Mouse (Mus musculus) MEL (cell line): ENCODE measurements around the gene Trappc6a.

Experiments
- CTCF ChIP-seq, 3 experiments: IDR thresholded peaks in 2 of 3; conservative IDR thresholded peaks in 1 of 3; 2 replicates each; pipeline ENCODE4 v1.5.1; 2011 to 2012; ENCODE audit warnings: low read length in 3 of 3, low read depth in 2 of 3, mild to moderate bottlenecking in 2 of 3, improper control_type of control experiment in 1 of 3, inconsistent platforms in 1 of 3, mixed read lengths in 1 of 3, moderate library complexity in 1 of 3; ENCODE audit not compliant: control insufficient read depth in 1 of 3, insufficient read depth in 1 of 3, poor library complexity in 1 of 3, severe bottlenecking in 1 of 3
- GABPA ChIP-seq: IDR thresholded peaks from 2 replicates; pipeline ENCODE4 v1.6.1; 2012; ENCODE audit warnings: low read depth, mild to moderate bottlenecking, inconsistent platforms, low read length, improper control_type of control experiment, moderate library complexity
- KAT2A ChIP-seq: conservative IDR thresholded peaks from 2 replicates; pipeline ENCODE4 v1.6.1; 2012; ENCODE audit warnings: low read depth, low read length, improper control_type of control experiment, inconsistent platforms
- MAX ChIP-seq: IDR thresholded peaks from 2 replicates; pipeline ENCODE4 v1.6.1; 2011; ENCODE audit warnings: low read length, improper control_type of control experiment
- MEF2A ChIP-seq: IDR thresholded peaks from 2 replicates; pipeline ENCODE4 v1.6.1; 2014; ENCODE audit warnings: low read depth, mild to moderate bottlenecking, inconsistent platforms, low read length, improper control_type of control experiment; ENCODE audit not compliant: poor library complexity, insufficient replicate concordance, severe bottlenecking; ENCODE audit errors: extremely low read depth
- POLR2AphosphoS2 ChIP-seq: IDR thresholded peaks from 2 replicates; pipeline ENCODE4 v1.6.1; 2011; ENCODE audit warnings: low read length, improper control_type of control experiment
- RCOR1 ChIP-seq: IDR thresholded peaks from 2 replicates; pipeline ENCODE4 v1.6.1; 2012; ENCODE audit warnings: low read depth, mild to moderate bottlenecking, inconsistent platforms, low read length, improper control_type of control experiment
- TBP ChIP-seq: IDR thresholded peaks from 2 replicates; pipeline ENCODE4 v1.8.0; 2011; ENCODE audit warnings: low read depth, low read length, improper control_type of control experiment
- TCF12 ChIP-seq: IDR thresholded peaks from 2 replicates; pipeline ENCODE4 v1.6.1; 2014; ENCODE audit warnings: low read depth, mild to moderate bottlenecking, inconsistent platforms, low read length, improper control_type of control experiment, moderate library complexity
- UBTF ChIP-seq: IDR thresholded peaks from 2 replicates; pipeline ENCODE4 v1.6.1; 2012; ENCODE audit warnings: low read depth, mild to moderate bottlenecking, inconsistent platforms, low read length, improper control_type of control experiment, moderate library complexity, borderline replicate concordance; ENCODE audit not compliant: insufficient read depth
- ZC3H11A ChIP-seq: IDR thresholded peaks from 2 replicates; pipeline ENCODE4 v1.6.1; 2012; ENCODE audit warnings: low read depth, mild to moderate bottlenecking, inconsistent platforms, low read length, improper control_type of control experiment
- ZKSCAN1 ChIP-seq: IDR thresholded peaks from 2 replicates; pipeline ENCODE4 v1.6.1; 2012; ENCODE audit warnings: low read depth, mild to moderate bottlenecking, inconsistent platforms, low read length, improper control_type of control experiment, moderate library complexity
- ZNF384 ChIP-seq: IDR thresholded peaks from 2 replicates; pipeline ENCODE4 v1.6.1; 2012; ENCODE audit warnings: low read depth, mild to moderate bottlenecking, inconsistent platforms, low read length, improper control_type of control experiment

DNA sequence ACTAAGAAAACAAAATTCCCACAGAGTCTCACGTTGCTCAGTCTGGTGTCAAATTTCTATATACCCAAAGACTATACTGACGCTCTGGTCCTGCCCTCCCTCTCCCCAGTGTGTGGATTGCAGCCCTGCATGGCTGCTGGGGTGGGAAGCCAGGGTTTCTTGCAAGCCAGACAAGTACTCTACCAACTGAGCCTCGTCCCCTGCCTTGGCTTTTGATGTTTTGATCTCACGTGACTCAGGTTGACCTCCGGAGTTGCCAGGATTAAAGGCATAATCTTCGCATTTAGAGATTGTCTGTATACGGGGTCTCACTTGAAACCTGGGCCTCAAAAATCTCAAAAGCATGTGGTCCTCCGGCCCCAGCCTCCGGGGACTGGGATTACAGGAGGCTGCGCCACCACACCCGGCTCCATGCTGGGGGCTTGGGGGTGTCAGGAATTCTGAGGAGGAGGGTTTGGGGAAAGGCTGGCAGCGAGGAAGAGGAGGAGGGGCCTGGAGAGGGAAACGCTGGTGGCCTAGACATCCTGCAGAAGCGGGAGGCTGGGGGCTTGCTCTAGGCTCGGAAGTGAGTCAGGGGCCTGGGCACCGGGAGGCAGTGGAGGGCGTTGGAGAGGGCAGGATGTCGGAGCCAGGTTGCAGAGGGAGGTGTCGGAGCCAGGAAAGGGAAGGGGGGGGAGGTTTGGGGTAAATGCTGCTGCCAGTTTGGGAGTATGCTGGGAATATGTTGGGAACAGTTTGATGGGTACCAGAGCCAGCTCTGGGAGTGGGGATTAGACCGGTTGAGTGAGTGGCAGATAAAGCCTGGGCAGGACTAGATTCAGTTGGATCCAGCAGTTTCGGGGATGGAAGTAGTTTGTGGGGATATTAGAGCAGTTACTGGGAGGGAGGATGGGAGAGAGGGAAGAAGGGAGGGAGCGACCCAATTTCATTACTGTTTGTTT is 43.6 kb upstream of the Trappc6a start:
- TF ChIP-seq MEF2A, result no peak
- no peak for TF ChIP-seq ZKSCAN1
- TF ChIP-seq GABPA, result no peak
- TF ChIP-seq UBTF, result no peak
- TF ChIP-seq ZNF384, result no peak
- TF ChIP-seq POLR2AphosphoS2, result no peak
- TF ChIP-seq TBP, result no peak
- no peak for TF ChIP-seq CTCF (IDR thresholded peaks at IDR 0.05 in 2 of 3, conservative IDR thresholded peaks at IDR 0.05 in 1 of 3; ENCODE audit: control insufficient read depth in 1 of 3, insufficient read depth in 1 of 3, low read depth in 2 of 3, low read length in 3 of 3, poor library complexity in 1 of 3, severe bottlenecking in 1 of 3)
- no peak for TF ChIP-seq RCOR1
- TF ChIP-seq KAT2A, result no peak
- no peak for TF ChIP-seq ZC3H11A
- TF ChIP-seq MAX, result no peak
- TF ChIP-seq TCF12, result no peak
